Mouse (Mus musculus): ENCODE results near the gene Synj2bp.
A peak's percentile ranks its signal among the peaks of the same experiment; 100 is the strongest.
"Not testable (repeated sequence)": the region's sequence is repeated elsewhere in the genome, so short reads cannot be mapped to it uniquely, and the experiment has no call there.

The Synj2bp gene

DNA sequence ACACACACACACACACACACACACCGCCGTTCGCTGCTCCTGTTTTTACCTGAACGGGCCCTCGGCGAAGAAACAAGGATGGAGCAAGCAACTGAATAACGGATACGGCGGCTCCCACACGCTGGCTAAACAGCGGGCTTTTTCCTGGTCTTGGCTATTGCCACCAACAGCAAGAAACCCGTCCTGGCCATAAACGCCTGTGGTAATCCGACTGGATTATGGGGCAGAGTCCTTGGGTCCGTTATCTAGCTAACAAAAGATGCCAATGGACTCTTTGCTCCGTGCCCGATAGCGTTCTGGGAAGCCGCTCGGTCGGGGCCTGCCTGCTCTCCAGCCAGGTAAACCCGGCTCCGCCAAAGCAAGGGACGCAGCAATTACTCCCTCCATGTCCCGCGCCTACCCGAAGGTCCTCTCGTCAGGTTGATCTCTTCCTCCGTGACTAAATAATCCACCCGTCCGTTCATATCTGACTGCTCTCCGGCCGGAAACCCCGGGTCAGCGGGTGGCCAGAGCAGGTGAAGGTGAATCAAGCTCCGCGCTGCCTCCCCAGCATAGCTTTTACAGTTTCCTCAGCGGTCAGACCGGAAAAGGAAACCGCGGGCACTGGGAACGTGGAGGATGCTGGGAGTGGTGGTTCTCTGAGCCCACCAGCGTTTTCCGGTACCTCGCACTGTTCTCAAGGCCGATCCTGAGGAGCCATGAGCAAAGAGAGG is at the start of gene Synj2bp, which contains the start of gene Gm20498:
Gene Synj2bp, minus strand, starts transcription at position 596 of the 713 bp plus-strand sequence.
Gene Gm20498, minus strand, starts transcription at position 590 of the 713 bp plus-strand sequence.
- peak; percentile 85 for DNase-seq (ENCODE audit: low spot score)

DNA sequence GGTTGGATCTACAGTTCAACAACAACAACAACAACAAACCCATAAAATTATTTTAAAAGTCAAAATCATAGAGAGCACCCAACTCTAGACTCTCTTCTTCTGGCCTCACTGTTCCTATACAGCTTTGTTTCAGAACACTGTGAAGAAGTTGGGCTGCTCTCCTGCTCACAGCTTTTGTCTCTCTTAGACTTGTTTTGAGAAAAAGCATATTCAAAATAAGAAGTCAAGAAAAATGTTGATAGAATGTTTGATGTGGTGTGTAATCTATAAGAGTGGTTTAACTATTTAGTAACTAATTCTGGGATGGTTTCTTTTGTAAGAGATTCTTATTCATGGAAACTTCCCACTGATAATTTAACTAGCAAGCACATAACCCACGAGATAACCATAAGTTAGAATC is 35.7 kb upstream of the Synj2bp start, which contains the start of gene Adam21:
Gene Adam21, minus strand, starts transcription at position 101 of the 400 bp plus-strand sequence.
- DNase-seq (ENCODE audit: low spot score): no peak

DNA sequence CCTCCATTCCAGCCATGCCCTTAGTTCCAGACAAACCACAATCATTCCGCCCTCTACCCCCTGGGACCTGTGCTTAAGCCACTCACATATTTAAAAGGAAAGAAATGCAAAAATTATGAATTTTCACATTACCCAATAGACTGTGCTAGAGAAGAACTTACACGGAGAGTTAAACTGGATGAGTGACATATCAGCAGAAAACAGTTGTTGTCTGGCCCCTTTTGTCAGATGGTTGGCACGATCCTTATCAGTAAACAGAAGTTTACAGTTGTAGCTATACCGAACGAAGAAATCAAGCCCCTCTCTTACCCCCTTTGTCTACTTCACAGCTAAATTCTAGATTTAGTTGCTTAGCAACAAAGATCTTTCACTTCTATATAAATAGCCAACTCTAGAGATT is 35.2 kb upstream of the Synj2bp start:
- no peak for DNase-seq (ENCODE audit: low spot score)

DNA sequence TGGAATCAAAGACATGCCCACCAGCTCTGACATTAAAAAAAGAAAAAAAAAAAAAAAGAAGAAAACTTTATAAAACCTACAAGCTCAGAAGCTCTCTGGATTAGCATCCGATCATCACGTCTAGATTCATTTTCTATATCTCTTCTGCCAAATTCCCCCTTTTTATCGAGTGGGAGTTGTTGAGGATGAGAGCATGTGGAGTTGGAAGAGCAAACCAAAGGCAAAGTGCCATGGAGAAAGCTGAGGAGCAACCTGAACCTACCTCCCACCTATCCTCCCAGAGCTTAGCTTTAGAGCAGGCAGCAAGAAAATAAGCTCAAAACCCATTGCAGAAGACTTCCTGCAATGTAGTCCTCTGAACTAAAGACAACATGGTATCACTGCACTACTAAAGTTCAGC is 31.5 kb upstream of the Synj2bp start:
- no peak for DNase-seq (ENCODE audit: low spot score)

DNA sequence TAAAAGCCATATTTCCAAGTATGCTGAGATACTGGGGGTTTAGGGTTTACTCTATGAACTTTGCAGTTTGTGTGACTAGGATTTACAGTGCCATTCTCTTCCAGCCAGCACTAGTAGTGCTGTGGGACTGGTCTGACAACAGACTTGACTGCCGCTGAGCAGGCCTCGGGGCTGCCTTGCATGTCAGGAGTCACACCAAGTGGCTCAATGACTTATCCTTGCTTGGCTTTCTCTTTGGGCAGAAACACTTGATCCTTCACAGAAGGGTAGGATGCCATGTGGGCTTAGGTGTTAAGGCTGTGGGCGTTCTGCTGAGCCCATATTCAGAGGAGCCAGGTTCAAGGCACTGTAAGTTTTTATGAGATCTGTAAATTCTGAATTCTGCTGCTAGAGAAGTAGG is 16.6 kb upstream of the Synj2bp start:
- DNase-seq (ENCODE audit: low spot score): no peak

DNA sequence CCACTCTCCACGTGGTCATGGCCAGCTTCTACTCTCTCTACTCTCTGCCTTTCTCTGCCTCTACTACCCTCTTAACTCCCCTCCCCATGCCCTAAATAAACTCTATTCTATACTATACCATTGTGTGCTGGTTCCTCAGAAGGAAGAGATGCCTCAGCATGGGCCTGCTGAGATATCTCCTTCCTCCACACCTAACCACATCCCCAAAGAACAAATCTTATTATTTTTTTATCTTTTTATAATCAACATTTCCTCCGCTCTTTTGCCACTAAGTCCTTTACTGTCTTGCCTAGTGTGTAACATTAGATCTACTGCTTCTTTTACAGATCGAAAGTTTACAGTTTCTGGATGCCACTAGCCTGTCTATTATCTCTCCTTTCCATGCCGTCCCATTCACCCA is 14.5 kb upstream of the Synj2bp start:
- no peak for DNase-seq (ENCODE audit: low spot score)

DNA sequence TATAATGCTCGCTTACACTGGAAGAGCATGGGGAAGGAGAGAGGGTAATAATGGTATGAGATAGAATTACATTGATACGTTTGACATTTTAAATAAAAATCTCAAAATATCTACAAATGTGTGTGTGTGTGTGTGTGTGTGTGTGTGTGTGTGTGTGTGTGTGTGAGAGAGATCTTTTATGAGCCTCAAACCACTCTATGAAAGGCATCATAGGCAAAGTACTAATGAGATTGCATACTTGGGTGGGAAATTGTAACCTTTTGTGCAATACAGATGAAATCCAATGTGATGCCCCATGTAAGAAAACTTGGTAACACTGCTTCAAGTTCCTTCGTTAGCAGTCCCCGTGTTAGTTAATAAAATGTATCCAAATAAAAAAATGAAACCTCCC is 313 bp upstream of the Synj2bp start:
- no peak for DNase-seq (ENCODE audit: low spot score)

DNA sequence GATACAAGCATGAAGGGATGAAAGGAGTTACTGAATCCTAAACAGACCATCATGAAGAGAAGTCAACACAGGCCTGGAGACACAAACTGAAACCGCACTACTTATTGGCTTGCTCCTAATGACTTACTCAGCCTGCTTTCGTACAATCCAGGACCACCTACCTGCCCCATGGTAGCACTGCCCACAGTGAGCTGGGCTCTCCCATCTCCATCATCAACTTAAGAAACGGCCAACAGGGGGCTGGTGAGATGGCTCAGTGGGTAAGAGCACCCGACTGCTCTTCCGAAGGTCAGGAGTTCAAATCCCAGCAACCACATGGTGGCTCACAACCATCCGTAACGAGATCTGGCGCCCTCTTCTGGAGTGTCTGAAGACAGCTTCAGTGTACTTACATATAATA is 2.1 kb downstream of the Synj2bp start:
- peak; percentile 5 for DNase-seq (ENCODE audit: low spot score)

DNA sequence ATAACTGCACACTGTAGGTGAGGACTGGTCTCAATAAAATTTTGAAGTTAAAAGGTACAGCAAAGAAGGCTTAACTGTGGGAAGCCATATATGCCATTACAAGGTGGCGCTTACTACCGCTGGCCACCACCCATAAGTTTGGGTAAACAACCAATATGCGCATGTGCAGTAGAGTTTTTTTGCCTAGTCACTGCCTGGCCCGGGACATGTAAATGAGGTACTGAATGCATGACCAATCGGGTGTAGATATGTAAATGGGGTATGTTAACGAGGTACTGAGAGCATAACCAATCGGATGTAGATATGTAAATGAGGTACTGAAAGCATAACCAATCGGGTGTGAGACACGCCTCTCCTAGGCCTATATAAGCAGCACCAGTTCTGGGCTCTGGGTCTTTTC is 35.8 kb downstream of the Synj2bp start:
- not testable (repeated sequence) for DNase-seq (ENCODE audit: low spot score)

DNA sequence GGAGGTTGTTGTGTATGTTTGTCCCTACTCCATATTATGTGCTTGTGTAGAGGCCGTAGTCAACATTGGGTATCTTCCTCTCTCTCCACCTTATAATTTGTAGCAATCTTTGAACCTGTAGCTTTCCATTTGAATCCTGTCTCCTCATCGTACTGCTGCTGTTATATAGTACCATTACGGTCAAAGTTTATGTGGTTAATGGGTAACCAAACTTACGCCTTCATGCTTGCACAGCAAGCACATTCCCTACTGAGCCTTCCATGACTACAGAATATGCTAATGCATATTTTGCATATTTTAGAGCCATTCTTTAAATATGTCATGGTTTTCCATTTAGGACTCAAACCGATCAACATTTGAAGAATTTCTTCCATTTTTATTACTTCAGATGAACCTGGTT is 42.2 kb downstream of the Synj2bp start:
- DNase-seq (ENCODE audit: low spot score): no peak

DNA sequence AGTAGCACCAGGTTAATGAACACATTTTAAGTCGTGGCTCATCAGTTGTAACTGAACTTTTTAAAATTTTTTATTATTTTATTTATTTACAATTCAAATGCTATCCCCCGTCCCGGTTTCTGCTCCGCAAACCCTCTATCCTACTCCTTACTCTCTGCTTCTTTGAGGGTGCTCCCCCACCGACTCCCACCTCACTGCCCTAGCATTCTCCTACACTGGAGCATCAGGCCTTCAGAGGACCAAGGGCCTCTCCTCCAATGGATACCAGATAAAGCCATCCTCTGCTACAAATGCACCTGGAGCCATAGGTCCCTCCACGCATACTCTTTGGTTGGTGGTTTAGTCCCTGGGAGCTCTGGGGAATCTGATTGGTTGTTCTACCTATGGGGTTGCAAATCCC is 47.4 kb downstream of the Synj2bp start:
- no peak for DNase-seq (ENCODE audit: low spot score)

DNA sequence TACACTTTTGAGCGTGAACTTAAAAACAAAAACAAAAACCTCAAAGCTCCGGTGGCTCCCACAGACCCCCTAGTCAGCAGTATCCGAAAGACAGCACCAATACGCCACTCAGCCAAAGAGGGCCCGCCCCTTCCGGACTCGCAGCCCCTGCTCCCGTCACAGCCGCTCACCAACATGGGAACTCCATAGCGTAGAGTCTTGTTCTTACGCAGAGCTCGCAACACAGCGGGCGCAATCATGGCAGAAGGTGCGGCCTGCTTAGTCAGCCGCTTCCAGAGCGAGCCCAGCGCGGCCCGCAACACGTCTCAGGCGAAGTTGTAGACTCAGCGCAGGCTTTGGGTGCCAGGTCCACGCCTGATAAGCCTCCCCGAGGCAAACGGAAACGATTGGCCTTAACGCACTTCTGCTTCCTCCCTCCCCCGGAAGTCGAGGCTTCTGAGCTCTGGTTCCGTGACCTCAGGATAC is 48.0 kb downstream of the Synj2bp start, which contains the start of gene Cox16:
Gene Cox16, minus strand, starts transcription at position 401 of the 465 bp plus-strand sequence.
- DNase-seq (ENCODE audit: low spot score): peak; percentile 86

DNA sequence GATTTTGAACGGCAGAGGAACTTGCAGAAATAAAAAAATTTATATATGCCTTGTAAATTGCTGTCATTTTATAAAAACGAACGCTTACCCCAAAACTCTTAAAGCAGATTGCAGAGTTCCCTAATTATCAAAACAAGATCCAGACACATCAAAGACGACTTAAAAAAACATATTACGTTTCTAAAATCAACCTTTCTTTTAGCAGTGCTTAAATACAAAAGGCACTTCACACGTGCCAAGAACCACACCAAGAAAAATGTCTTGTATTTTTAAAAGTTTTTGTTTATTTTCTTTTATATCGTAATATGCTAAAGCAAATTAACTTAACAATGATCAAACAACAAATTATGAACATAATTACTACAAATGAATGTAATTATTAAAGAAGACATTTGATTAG is 48.5 kb downstream of the Synj2bp start:
- DNase-seq (ENCODE audit: low spot score): peak; percentile 20

DNA sequence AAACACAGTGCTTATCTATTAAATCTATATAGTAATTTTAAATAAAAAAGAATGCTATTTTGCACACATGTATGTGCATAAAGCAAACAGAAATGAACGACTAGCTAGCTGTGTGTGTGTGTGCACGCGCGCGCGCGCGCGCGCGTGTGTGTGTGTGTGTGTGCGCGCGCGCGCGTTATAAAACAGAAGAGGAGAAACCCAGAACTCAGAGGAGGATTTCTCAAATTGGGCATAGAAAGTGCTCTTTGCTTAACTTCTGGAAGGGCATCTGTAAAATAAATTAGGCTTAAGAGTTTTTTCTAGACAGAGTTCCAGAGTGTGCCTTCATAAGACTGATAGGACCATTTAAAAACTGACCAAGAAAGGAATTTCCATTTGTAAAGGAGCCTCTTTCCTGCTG is 49.1 kb downstream of the Synj2bp start:
- peak; percentile 55 for DNase-seq (ENCODE audit: low spot score)

DNA sequence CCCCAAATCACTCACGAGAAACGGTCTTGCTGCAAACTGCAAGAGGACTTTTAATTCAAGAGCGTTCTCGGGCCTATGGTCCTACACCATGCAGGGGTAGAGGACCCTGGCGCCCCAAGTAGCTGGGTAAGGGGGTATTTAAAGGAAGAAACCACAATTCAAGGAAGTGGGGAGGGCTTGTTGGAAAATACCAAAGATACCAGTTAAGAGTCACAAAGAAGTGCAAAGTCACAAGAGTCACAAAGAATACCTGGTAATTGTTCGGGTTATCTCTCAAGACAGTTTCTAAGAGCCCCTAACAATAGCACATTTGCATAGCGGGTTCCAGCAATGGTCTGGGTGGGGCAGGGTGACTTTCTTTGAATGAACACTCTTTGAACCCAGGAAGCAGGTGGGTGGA is 73.7 kb downstream of the Synj2bp start:
- DNase-seq (ENCODE audit: low spot score): not testable (repeated sequence)
